Comparison of ENCODE assay signal across 26 mouse cellular contexts in the genomic region with DNA sequence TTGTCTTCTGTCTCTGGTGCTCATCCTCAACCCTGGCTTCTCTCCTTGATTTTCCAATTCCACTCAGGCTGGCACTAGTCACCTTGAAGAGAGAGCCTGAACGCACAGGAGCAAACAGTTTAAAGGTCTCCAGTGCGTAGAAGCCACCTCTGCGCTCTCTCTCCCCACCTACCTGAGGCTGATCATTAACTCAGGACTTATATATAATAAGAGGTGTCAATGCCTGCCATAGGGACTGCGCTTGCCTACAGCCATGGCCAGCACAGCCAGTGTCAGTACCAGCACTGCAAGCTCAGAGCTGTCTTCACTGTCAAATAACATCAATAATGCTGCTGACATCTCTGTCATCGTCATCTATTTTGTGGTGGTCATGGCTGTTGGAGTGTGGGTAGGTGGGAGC. TPM values are rescaled to one million over a fixed set of nuclear protein-coding genes. Genes with fewer than 3 reads are reported as not detected.
DNase-seq lines count a peak whose midpoint lies in the region; ATAC-seq and TF ChIP-seq lines count a peak whose summit lies in the region.
"Had no signal": no experiment of that assay in that cellular context is flagged by ENCODE, and none has a peak within 500 bp of the region (broad histone marks: within the 10 kb centered on the region; RNA-seq: fewer than 3 reads in every experiment).

Slc5a4a (plus strand) TSS at position 174 of the 400 bp plus-strand sequence.

- no peak within 1 kb of the TSS for H3K9ac ChIP-seq in intestine, embryonic 14.5 days (ENCODE audit: low read length)
- no peak within 1 kb of the TSS for H3K9ac ChIP-seq in intestine, embryonic 16.5 days (ENCODE audit: low read depth, low read length)
- H3K9ac ChIP-seq: embryonic facial prominence, embryonic 12.5 days; forebrain, embryonic 13.5 days; forebrain, embryonic 15.5 days; forebrain, postnatal 0 days had no signal

- peak; percentile 93; the same call in 1 of the 2 replicates for TF ChIP-seq POLR2A in small intestine, adult 2 months (IDR thresholded peaks at IDR 0.05; ENCODE audit: low read depth, low read length)

- TF ChIP-seq CTCF in small intestine, adult 2 months (IDR thresholded peaks at IDR 0.05; ENCODE audit: extremely low read depth, insufficient read length, insufficient replicate concordance, low read depth, low read length), result no peak

- no peak within 1 kb of the TSS for H3K4me2 ChIP-seq in intestine, embryonic 14.5 days (ENCODE audit: low read length)
- H3K4me2 ChIP-seq in intestine, embryonic 16.5 days (ENCODE audit: low read depth, low read length), result peak within 1 kb of the TSS; percentile 28
- H3K4me2 ChIP-seq: embryonic facial prominence, embryonic 12.5 days; forebrain, embryonic 13.5 days; forebrain, embryonic 15.5 days had no signal

- H3K9me3 ChIP-seq in intestine, embryonic 14.5 days (ENCODE audit: control insufficient read depth, low read length), result no peaks in the 10 kb centered on the region
- no peaks in the 10 kb centered on the region for H3K9me3 ChIP-seq in intestine, embryonic 16.5 days (ENCODE audit: control insufficient read depth, low read length)
- H3K9me3 ChIP-seq: embryonic facial prominence, embryonic 10.5 days; embryonic facial prominence, embryonic 12.5 days; forebrain, embryonic 13.5 days; forebrain, embryonic 15.5 days; G1E had no signal

- H3K4me3 ChIP-seq in intestine, embryonic 14.5 days (ENCODE audit: low read depth, low read length), result no peak within 1 kb of the TSS
- no peak within 1 kb of the TSS for H3K4me3 ChIP-seq in intestine, embryonic 16.5 days (ENCODE audit: low read length)
- H3K4me3 ChIP-seq in small intestine, adult 2 months (ENCODE audit: low read depth, low read length), result peak within 1 kb of the TSS; percentile 38
- H3K4me3 ChIP-seq: embryonic facial prominence, embryonic 10.5 days; embryonic facial prominence, embryonic 12.5 days; forebrain, embryonic 13.5 days; forebrain, embryonic 15.5 days had no signal

- H3K27ac ChIP-seq in intestine, embryonic 14.5 days (ENCODE audit: low read depth), result no peak within 1 kb of the TSS
- peak within 1 kb of the TSS; percentile 65; the same call in 1 of the 2 replicates for H3K27ac ChIP-seq in intestine, embryonic 16.5 days (ENCODE audit: low read length)
- H3K27ac ChIP-seq in small intestine, adult 2 months (ENCODE audit: insufficient read depth, low read depth, low read length), result peak within 1 kb of the TSS; percentile 97
- H3K27ac ChIP-seq: embryonic facial prominence, embryonic 10.5 days; embryonic facial prominence, embryonic 12.5 days; forebrain, embryonic 13.5 days; forebrain, embryonic 15.5 days had no signal

- H3K36me3 ChIP-seq in intestine, embryonic 14.5 days (ENCODE audit: control insufficient read depth, insufficient read depth, low read length), result no peaks in the 10 kb centered on the region
- no peaks in the 10 kb centered on the region for H3K36me3 ChIP-seq in intestine, embryonic 16.5 days (ENCODE audit: control insufficient read depth, insufficient read depth, low read length)
- no peaks in the 10 kb centered on the region for H3K36me3 ChIP-seq in small intestine, adult 2 months (ENCODE audit: control insufficient read depth, insufficient read depth, low read length)
- H3K36me3 ChIP-seq: embryonic facial prominence, embryonic 10.5 days; embryonic facial prominence, embryonic 12.5 days; forebrain, embryonic 15.5 days; G1E had no signal

- no peaks in the 10 kb centered on the region for H3K27me3 ChIP-seq in intestine, embryonic 14.5 days (replicated peaks; ENCODE audit: control insufficient read depth, insufficient read depth, low read length)
- H3K27me3 ChIP-seq in intestine, embryonic 16.5 days (replicated peaks; ENCODE audit: control insufficient read depth, insufficient read depth, low read length), result no peaks in the 10 kb centered on the region
- no peaks in the 10 kb centered on the region for H3K27me3 ChIP-seq in small intestine, adult 2 months (ENCODE audit: control insufficient read depth, insufficient read depth, low read length)
- H3K27me3 ChIP-seq: embryonic facial prominence, embryonic 12.5 days; forebrain, embryonic 13.5 days; forebrain, embryonic 15.5 days had no signal

- WGBS in intestine, embryonic 14.5 days, result 66% methylated on average over 5 of the region's 5 CpGs
- WGBS in intestine, embryonic 16.5 days, result 57% methylated on average over 5 of the region's 5 CpGs
- WGBS in small intestine, adult 2 months, result 41% methylated on average over 5 of the region's 5 CpGs

- H3K4me1 ChIP-seq in intestine, embryonic 14.5 days (replicated peaks; ENCODE audit: control insufficient read depth, insufficient read depth, low read length), result no peaks in the 10 kb centered on the region
- 0 out of 2 replicates have a peak, but pooled peaks cover 2% of the 10 kb centered on the region for H3K4me1 ChIP-seq in intestine, embryonic 16.5 days (ENCODE audit: control insufficient read depth, insufficient read depth, low read length)
- H3K4me1 ChIP-seq in small intestine, adult 2 months (ENCODE audit: control insufficient read depth, insufficient read depth, insufficient read length, low read length), result peaks cover 11% of the 10 kb centered on the region; the same call in 1 of the 2 replicates
- H3K4me1 ChIP-seq: embryonic facial prominence, embryonic 10.5 days; embryonic facial prominence, embryonic 12.5 days; forebrain, embryonic 13.5 days; forebrain, embryonic 15.5 days had no signal

- DNase-seq in intestine, embryonic 14.5 days (ENCODE audit: low spot score), result no peak
- no peak for DNase-seq in cerebellum, adult 8-10 months
- DNase-seq in thymus, adult 18-20 months, result no peak
- DNase-seq in cerebellum, postnatal 14 days, result no peak
- DNase-seq: adrenal gland, adult 8-10 months; adrenal gland, postnatal 14 days; adrenal gland, postnatal 36 days; B cell, adult 2 months; cerebellum, adult 11-12 months; cerebellum, adult 2 months; cerebellum, adult 9-11 months; cerebellum, postnatal 25 days; forebrain, postnatal 0 days had no signal

- ATAC-seq in intestine, embryonic 14.5 days (replicated peaks; ENCODE audit: low FRiP score, low TSS enrichment, low read depth), result peak; percentile 60; the same call in 1 of the 2 replicates
- peak; percentile 92 for ATAC-seq in intestine, embryonic 16.5 days
- ATAC-seq: activated CD4-positive, CD25-positive, alpha-beta regulatory T cell, adult 4 months; CD4-positive, CD25-positive, alpha-beta regulatory T cell, adult 4 months; forebrain, embryonic 13.5 days; forebrain, embryonic 15.5 days; forebrain, postnatal 0 days; Patski had no signal

RNA-seq across cellular contexts. Expression of gene Slc5a4a, which starts in this region (rescaled TPM):
- 0.16 TPM in 1 of 2 replicates, not detected in the other for polyA plus RNA-seq in intestine, embryonic 14.5 days (2014; fragmentation: Nextera tagmentation; extraction: Ambion mirVana)
- polyA plus RNA-seq in intestine, embryonic 16.5 days (2015; fragmentation: Nextera tagmentation; extraction: Ambion mirVana), result 0.21 and 0.28 TPM in 2 replicates
- polyA plus RNA-seq in small intestine, adult 2 months (2012; rRNA removed), result 4.6 and 51.9 TPM in 2 replicates
- polyA plus RNA-seq: activated CD4-positive, CD25-positive, alpha-beta regulatory T cell, adult 4 months; CD4-positive, CD25-positive, alpha-beta regulatory T cell, adult 4 months; cerebellum, adult 2 months; cortical plate, adult 2 months; embryonic facial prominence, embryonic 10.5 days; embryonic facial prominence, embryonic 12.5 days; embryonic facial prominence, embryonic 14.5 days; forebrain, embryonic 11.5 days; forebrain, embryonic 15.5 days; G1E; Patski had no signal

Comparison
In these comparisons a context has a peak if more than half of its experiments do, and no peak if none do; other contexts are left out.
1. Peak in ATAC-seq in intestine, embryonic 14.5 days; RNA of the gene not detected or under 1 TPM.
2. Peak in ATAC-seq, H3K27ac ChIP-seq and H3K4me2 ChIP-seq in intestine, embryonic 16.5 days; RNA of the gene not detected or under 1 TPM.